Mouse (Mus musculus) left cerebral cortex, adult 2 months (tissue): Measurements from ENCODE around the gene Trat1. TPM values are rescaled to one million over a fixed set of nuclear protein-coding genes. Genes with fewer than 3 reads are reported as not detected.

ENCODE experiments used
- DNase-seq, 2 experiments: peaks; one replicate each; pipeline ENCODE4 v3.0.0; 2021 to 2022; ENCODE audit warnings: low spot score in 2 of 2, mixed read lengths in 1 of 2; ENCODE audit errors: extremely low spot score in 1 of 2
- H3K27ac ChIP-seq: fragments of 200-600 bp; 2 replicates; pipeline ENCODE4 v1.8.1; 2022
- H3K4me3 ChIP-seq: fragments of 200-600 bp; 2 replicates; pipeline ENCODE4 v1.8.1; 2022
- CTCF ChIP-seq: fragments of 200-600 bp; IDR thresholded peaks from 2 replicates; pipeline ENCODE4 v1.8.1; 2022; ENCODE audit warnings: antibody characterized with exemption, mild to moderate bottlenecking, moderate library complexity
- intact Hi-C: fragments of 180-260 bp; cut with DNase I; formaldehyde crosslinking; loops from one replicate; pipeline ENCODE4 v1.15.1; 2025
- total RNA-seq, 2 experiments: library from RNA; stranded (reverse); gene quantifications; 2 replicates each; pipeline ENCODE4 v1.2.3; 2021

Gene Trat1
- total RNA-seq, 2 experiments from 2014 or later, result 0.19 TPM; not detected in 1

DNA sequence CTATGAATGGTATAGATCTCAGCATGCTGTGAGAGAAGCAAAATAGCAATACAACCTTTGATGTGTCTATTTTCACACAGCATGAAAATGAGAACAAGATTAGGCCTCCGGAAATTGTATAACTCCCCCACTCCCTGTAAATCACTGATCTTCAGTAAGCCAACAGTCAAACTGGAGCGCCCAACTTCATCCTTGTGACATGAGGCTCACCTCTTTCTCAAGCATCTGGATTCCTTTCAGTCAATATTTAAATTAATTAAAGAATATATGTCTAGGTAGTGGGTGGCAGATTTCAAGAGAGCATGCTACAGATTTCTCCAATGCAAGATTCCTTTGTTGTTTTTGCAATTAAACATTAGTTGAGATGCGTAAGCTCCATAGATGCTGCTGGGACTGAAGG lies 2.6 kb downstream of the Trat1 start:
- TF ChIP-seq CTCF, result no peak
- H3K4me3 ChIP-seq, result no peak overlapping the region
- DNase-seq, result no peak
- intact Hi-C loops, result no loop called here
- H3K27ac ChIP-seq, result no peak overlapping the region

DNA sequence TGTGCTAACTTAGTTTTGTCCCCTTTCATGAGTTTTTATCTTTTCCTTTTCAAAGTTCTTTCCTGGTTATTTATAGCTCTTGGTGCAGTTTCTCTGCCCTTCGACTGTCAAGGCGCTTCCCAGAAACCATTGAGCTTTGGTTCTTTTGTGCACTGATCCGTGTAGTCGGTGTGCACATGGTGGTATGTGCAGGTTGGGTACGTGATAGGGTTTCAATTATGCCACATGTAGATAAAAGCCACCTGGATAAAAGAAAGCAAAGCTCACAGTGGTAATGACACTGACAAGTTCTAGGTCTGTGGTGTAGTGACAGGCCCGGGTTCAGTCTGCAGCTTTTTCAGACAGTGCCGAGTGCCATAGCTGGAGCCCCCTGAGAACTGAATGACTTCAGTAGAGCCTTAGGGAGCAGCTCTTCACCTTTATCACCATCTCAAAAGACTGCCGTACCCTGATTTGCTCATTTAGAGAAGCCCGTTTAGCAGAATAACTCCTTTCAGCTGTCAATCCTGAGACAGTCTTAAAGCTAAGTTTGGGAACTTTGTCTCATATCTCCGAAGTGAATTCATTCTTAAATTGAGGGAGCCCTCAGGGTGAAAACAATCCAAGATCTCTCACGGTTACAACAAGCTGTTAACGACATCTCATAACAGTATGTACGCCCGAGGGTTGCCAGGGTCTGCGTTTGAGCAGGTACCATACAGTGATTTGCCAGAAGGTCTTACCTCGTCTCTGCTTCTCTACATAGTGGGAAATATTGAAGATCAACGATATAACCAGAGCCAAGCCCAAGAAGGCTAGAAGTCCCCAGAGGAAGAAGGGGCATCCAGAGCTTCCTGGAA lies 11.0 kb downstream of the Trat1 start:
- Histone ChIP-seq H3K4me3 (no peak overlapping the region), H3K27ac (no peak overlapping the region)
- no peak for DNase-seq
- intact Hi-C loops, result no loop called here
- TF ChIP-seq CTCF, result no peak

DNA sequence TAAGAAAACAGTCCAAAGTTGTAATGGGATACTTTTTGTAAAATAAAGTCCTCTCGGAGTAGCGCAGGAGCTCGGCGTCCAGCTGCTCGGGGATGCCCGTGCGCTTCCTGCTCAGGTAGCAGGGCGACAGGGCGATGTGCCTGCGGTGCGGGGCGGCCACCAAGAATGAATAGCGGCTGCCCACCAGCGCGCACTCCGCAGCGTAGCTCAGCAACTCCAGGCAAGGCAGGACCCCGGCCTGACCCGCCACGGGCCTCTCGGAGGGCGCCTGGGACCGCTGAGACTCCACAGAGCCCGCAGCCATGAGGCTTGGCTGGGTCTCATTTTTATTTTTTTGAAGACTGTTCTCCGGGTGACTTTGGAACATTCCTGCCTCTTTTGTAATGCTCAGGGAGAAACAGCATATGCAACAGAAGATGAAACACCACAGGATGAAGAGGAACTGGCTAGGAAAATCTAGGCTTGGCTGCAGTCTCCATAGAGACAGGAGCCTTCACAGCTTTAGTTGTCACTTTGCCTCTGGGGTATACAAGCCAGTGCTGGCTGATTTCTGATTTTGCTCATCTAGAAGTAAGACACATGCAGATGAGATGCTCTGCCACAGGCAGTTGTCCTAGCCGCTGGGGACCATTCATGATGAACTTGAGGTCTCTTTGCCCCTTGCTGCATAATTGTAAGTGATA lies 21.5 kb downstream of the Trat1 start:
- H3K4me3 ChIP-seq, result peak overlapping the region; percentile 21; the same call in 1 of the 2 replicates
- TF ChIP-seq CTCF, result no peak
- intact Hi-C loops, result no loop called here
- H3K27ac ChIP-seq, result no peak overlapping the region
- no peak for DNase-seq

DNA sequence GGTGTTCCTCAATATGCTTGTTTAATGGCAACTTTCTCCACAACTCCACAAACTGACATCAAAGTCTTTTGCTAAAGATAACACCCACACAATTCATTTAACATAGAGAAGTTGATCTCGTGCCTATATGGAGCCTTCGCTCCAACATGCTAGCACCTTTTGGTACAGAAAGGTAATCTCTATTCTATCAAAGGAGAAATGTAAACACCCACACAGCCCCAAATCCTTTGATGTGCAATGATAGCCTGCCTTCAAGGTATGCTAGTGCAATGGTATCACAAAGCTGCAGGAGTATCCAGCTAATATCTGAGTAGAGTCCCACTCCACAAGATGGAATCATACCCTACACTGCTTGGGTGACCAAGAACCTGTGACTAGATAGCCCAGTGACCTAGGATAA lies 26.4 kb downstream of the Trat1 start:
- Histone ChIP-seq H3K27ac (no peak overlapping the region), H3K4me3 (no peak overlapping the region)
- TF ChIP-seq CTCF, result no peak
- intact Hi-C loops, result no loop called here
- DNase-seq, result no peak

DNA sequence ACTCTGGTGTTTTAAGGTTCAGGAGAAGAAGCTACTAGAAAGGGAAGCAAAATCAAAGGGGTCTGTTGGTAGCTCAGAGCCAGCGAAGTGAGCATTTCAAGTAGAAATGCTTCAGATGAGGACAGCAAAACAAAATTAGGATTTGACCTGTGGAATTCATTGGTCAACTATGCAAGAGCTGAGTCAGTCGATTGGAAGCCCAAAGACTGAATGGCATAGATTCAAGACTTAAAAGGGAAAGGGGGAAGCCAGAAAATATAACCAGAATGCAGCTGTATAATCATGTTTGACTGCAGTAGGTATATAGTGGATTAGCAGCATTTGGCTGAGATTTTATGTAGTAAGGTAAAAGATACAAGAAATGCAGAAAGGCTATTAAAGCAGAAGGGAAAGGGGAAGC lies 26.8 kb downstream of the Trat1 start:
- Histone ChIP-seq H3K27ac (no peak overlapping the region), H3K4me3 (no peak overlapping the region)
- intact Hi-C loops, result no loop called here
- no peak for TF ChIP-seq CTCF
- DNase-seq, result no peak

DNA sequence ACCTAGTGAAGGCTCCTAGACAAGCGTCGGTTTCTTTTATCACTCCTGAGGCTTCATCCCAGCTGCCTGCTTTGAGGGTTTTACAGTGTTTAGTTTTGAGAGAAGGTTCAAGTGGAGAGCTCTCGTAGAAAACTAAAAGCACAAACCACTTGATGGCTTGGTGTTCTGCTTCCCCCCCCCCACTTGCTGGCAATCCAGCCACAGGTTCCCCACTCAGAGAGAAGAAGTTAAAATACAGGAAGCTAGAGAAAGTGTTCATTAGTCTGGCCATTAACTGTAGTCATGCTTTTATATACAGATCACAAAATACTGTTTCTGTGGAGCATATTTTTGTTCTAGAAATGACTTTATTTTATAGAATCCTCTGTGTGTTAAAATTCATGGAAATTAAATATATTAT lies 30.3 kb downstream of the Trat1 start:
- intact Hi-C loops, result no loop called here
- DNase-seq, result no peak
- Histone ChIP-seq H3K4me3 (no peak overlapping the region), H3K27ac (no peak overlapping the region)
- no peak for TF ChIP-seq CTCF

DNA sequence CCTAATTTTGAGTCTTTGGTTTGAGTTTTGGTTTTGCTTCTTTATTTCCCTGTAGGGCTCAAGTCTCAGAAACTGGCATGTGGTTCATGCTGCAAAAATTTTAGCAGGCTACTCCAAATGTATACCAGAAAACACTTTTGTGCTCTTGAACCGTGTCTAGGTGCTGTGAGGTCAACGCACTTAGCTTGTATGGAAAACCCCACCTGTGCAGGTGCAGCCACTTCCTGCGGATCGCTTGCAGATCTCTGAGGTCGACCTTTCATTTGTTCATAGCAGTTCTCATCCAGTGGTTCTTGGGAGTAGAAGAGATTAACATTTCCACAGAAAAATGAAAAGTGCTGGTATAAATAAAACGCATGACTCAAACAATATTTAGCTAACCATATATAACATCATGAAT lies 31.8 kb downstream of the Trat1 start:
- Histone ChIP-seq H3K27ac (no peak overlapping the region), H3K4me3 (no peak overlapping the region)
- TF ChIP-seq CTCF, result no peak
- DNase-seq, result no peak
- intact Hi-C loops, result no loop called here

DNA sequence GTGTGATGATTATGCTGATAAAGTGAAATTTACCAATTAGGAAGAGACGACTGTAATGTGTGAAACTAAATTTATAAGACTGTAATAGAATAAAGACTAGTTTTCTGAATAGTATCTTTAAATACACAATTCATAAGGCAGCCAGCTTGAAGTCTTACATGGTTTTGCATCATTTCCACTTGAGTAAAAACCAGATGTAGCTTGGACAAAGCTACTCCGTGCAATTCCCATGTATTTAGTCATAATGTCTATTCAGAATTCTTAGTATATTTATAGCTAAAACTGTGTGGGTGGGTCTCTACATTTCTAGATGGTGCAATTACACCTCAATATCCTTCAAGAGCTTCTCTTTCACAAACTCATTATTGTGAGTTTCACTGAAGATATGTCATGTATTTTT lies 33.4 kb downstream of the Trat1 start:
- intact Hi-C loops, result no loop called here
- DNase-seq, result no peak
- no peak overlapping the region for H3K4me3 ChIP-seq
- no peak for TF ChIP-seq CTCF
- no peak overlapping the region for H3K27ac ChIP-seq

DNA sequence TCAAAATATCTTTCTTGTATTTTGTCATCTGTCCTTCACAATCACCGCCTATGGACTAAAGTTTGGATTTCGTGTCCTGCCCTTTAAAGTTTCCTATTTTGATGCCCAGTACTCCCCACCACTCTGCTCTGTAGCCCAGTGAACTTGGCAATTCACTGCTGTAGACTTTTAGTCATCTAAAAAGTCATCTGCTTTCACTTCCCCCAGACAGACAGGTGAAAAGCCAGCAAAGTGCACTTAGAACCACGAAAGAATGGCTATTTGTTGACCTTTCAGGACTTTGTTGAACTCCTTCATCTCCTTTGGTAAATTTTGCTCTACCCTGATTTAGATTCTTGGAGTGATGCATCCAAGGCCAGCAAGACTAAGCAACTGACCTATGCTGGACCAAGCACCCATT lies 34.9 kb downstream of the Trat1 start:
- TF ChIP-seq CTCF, result no peak
- Histone ChIP-seq H3K27ac (no peak overlapping the region), H3K4me3 (no peak overlapping the region)
- no peak for DNase-seq
- intact Hi-C loops, result no loop called here

DNA sequence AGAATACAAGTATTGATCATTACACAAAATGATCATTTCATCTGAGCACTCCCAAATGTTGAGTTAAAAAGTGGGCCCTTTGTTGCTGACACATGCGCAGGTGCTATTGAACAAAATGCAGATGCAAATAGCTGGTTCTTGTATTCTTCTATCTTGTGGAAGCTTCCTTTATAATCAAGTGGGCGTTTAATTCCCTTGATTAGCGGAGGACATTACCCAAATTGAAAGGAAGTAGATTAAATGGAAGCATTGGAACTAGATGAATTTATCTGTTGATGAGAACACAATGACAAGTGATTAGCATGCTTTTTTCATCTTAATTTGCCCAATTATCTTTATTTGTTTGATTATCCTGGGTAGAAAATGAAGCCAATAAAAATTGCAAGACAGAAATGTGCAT lies 51.6 kb downstream of the Trat1 start:
- intact Hi-C loops, result no loop called here
- Histone ChIP-seq H3K4me3 (no peak overlapping the region), H3K27ac (no peak overlapping the region)
- no peak for DNase-seq
- TF ChIP-seq CTCF, result no peak

DNA sequence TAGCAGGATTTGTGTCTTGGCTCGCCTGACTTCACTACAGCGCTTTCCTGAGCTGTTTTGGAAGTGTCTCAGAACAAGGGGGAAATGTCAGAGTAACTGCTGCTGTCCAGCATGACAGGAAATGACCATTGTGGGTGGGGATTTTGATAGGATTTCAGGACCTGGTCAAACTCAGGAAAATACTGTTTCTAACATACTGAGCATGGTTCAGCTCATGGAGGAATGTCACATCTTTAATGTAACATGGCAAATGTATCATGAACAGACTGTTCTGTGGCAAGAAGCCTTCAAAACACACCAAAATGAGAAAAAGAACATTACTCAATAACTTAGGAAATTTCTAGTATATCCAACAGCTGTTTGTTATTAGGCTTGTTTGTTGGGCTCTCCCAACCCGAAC lies 52.1 kb downstream of the Trat1 start:
- no peak overlapping the region for H3K4me3 ChIP-seq
- intact Hi-C loops, result no loop called here
- no peak for TF ChIP-seq CTCF
- no peak overlapping the region for H3K27ac ChIP-seq
- DNase-seq, result no peak

DNA sequence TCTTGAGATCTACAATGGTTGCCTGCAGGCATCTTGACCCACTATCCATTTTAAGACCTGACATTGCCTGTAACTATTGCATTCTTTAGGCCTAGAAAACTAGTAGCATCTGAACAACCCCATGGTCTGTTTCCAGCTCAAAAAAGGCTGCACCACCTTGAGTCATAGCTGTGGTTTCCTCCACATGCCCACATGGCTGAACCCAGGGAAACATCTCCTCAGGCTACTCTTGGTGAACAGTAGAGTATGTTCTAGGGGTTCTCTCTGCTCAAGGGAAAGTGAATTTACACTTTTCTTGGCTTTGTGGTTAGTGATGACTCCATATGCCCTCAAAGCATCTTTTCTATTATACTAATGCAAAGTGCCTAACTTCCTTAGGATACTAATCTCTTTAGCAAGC lies 55.5 kb downstream of the Trat1 start:
- no peak overlapping the region for H3K4me3 ChIP-seq
- no peak for DNase-seq
- TF ChIP-seq CTCF, result no peak
- H3K27ac ChIP-seq, result no peak overlapping the region
- intact Hi-C loops, result no loop called here

DNA sequence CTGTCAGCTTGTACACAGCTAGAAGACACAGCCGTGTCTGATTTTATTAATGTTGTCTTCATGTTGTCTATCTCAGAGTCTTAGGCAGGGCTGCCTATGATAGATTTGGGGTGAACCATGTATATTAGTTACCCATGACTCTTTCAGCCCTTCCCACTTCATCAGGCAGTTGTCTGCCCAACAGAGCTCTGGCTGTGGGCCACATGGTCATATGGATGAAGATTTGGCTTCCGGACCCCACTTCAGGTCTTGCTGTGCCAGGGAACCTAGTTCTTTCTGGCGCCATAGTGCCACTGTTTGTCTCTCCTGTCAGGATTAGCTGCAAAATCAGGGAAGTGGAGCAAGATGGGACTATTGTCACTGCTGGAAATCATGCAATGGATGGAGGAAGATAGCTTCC lies 69.9 kb downstream of the Trat1 start:
- TF ChIP-seq CTCF, result no peak
- no peak overlapping the region for H3K4me3 ChIP-seq
- no peak for DNase-seq
- intact Hi-C loops, result no loop called here
- no peak overlapping the region for H3K27ac ChIP-seq

Other genes starting within 250 kb of the Trat1 start
- not detected for gene Retnlb, start 44.8 kb upstream of the Trat1 start, total RNA-seq
- gene Retnla, start 70.5 kb upstream of the Trat1 start, total RNA-seq, result not detected
- under 1 TPM in 1 of 2 experiments, not detected in 1; 0.63 TPM for gene Retnlg, start 100.6 kb upstream of the Trat1 start, total RNA-seq
- gene Dzip3, start 222.1 kb upstream of the Trat1 start, total RNA-seq, result 10 to 100 TPM; 75.5 to 82.6 TPM
- 1 to 10 TPM; 2.6 to 2.9 TPM for gene Cip2a, start 222.2 kb upstream of the Trat1 start, total RNA-seq